8 mouse cellular contexts compared by ENCODE assay signal in the genomic region with DNA sequence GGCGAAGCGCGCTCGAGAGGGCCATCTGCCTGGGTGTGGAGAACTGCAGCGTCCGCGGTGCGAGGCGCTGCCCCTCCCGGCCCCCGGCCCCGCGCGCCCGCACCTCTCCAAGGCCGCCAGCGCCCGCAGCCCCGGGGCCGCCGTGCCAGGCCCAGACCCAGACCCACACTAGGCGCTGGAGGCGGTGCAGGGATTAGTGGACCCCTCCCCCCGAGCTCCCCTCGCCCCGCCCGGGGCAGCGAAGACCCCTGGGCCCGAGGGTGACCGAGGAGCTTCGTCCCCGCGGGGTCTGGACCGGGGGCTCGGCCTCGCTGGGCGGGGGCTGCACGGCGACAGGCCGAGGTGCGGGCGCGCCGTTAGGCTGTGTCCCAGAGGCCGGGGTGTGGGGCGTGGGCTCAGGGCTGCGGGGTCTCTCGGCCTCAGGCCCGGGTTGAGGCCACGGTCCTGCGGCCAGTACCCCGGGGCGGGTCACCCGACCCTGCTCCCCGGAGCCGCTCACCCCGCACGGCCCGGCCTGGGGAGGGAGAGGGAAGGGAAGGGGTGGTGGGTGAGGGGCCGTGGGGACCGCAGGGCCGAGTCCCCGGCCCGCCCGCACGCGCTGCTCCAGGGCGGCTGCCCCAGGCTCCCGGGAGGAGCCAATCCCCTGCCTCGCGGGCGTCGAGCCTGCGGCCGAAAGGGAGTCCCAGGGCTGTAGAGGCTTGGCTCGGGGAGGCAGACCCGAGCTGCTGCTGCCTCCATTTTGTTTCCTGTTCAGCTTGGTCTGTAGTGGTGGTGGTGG. TPM values are rescaled to one million over a fixed set of nuclear protein-coding genes. Genes with fewer than 3 reads are reported as not detected.
DNase-seq lines count a peak whose midpoint lies in the region; ATAC-seq and TF ChIP-seq lines count a peak whose summit lies in the region.

No protein-coding gene starts in this region.

- peaks cover 10% of the 10 kb centered on the region for H3K36me3 ChIP-seq in forebrain, postnatal 0 days (ENCODE audit: insufficient read depth)

- H3K9ac ChIP-seq in forebrain, postnatal 0 days = peak overlapping the region; percentile 83

- peaks cover 23% of the 10 kb centered on the region for H3K4me1 ChIP-seq in forebrain, postnatal 0 days (ENCODE audit: insufficient read depth)

- peak; percentile 29; the same call in 1 of the 2 replicates for TF ChIP-seq CTCF in forebrain, postnatal 0 days (IDR thresholded peaks at IDR 0.05; ENCODE audit: low read depth)

- peak overlapping the region; percentile 95 for H3K4me2 ChIP-seq in forebrain, postnatal 0 days (ENCODE audit: low read depth)

- H3K27me3 ChIP-seq in forebrain, postnatal 0 days (ENCODE audit: insufficient read depth, low read length) = no peaks in the 10 kb centered on the region

- intact Hi-C loops in heart, postnatal 36 days (cut with DNase I) = no loop called here

- H3K27ac ChIP-seq in forebrain, postnatal 0 days (ENCODE audit: low read depth, low read length) = peak overlapping the region; percentile 95

- 5% methylated on average over 64 of the region's 77 CpGs for WGBS in forebrain, postnatal 0 days

- ATAC-seq in forebrain, postnatal 0 days = peak; percentile 45

- peak; percentile 87 for DNase-seq in ZHBTc4 (ENCODE audit: low read depth, low spot score)
- DNase-seq in cerebellum, adult 9-11 months = peak; percentile 79
- DNase-seq in forebrain, postnatal 0 days = peak; percentile 75
- peak; percentile 55 to 76 for DNase-seq in heart, postnatal 36 days
- peak; percentile 35 to 50 for DNase-seq in layer of hippocampus, adult 8-10 months (ENCODE audit: low spot score in 2 of 2)
- peak; percentile 72 for DNase-seq in lung, postnatal 10 days
- DNase-seq in ovary, postnatal 10 days (ENCODE audit: low spot score) = peak; percentile 61
- peak; percentile 85 for DNase-seq in yolk sac, embryonic 10.5 days (ENCODE audit: low spot score)

- no peaks in the 10 kb centered on the region for H3K9me3 ChIP-seq in forebrain, postnatal 0 days (ENCODE audit: low read length)

- peak overlapping the region; percentile 76 for H3K4me3 ChIP-seq in forebrain, postnatal 0 days (ENCODE audit: low read depth, low read length)

RNA-seq across cellular contexts. Expression of a gene that starts 0.8 kb away (rescaled TPM):
- 81.2 and 104 TPM in 2 replicates for total RNA-seq in forebrain, postnatal 0 days (2014; rRNA removed)
- polyA plus RNA-seq in forebrain, postnatal 0 days (2015; fragmentation: Nextera tagmentation; extraction: Ambion mirVana) = 37.5 and 48.2 TPM in 2 replicates
- 10 to 100 TPM; 57.8 to 62.0 TPM for total RNA-seq in heart, postnatal 36 days (2021)
- 100 to 1,000 TPM; 107 to 141 (median 129) TPM for total RNA-seq in layer of hippocampus, adult 8-10 months (2022)

RNA-seq across cellular contexts. Expression of a gene that starts 57.9 kb away (rescaled TPM):
- total RNA-seq in forebrain, postnatal 0 days (2014; rRNA removed) = 0.08 and 0.19 TPM in 2 replicates
- 0.33 and 0.40 TPM in 2 replicates for polyA plus RNA-seq in forebrain, postnatal 0 days (2015; fragmentation: Nextera tagmentation; extraction: Ambion mirVana)
- total RNA-seq in heart, postnatal 36 days (2021) = under 1 TPM; 0.36 to 0.73 TPM
- 1 to 10 TPM in 1 of 4 experiments, under 1 TPM in 3; 0.37 to 1.2 (median 0.59) TPM for total RNA-seq in layer of hippocampus, adult 8-10 months (2022)

Comparison
In these comparisons a context has a peak if more than half of its experiments do, and no peak if none do; other contexts are left out.
1. Peak in every context shown above with its lines: DNase-seq, ATAC-seq, H3K4me3 ChIP-seq and H3K27ac ChIP-seq.